Mouse (Mus musculus) limb, embryonic 15.5 days (tissue): Measurements from ENCODE around the gene Zscan25. TPM values are rescaled to one million over a fixed set of nuclear protein-coding genes. Genes with fewer than 3 reads are reported as not detected.
"Not testable (repeated sequence)": the region's sequence is repeated elsewhere in the genome, so short reads cannot be mapped to it uniquely, and the experiment has no call there.

Experiments
- ATAC-seq: fragments of 200-750 bp; cut with Nextera tagmentation; 2 replicates; pipeline ENCODE4 v1.8.0; 2017; ENCODE audit warnings: low read depth, moderate TSS enrichment; ENCODE audit not compliant: insufficient number of reproducible peaks, low FRiP score, low TSS enrichment
- H3K27ac ChIP-seq: fragments of 300-500 bp; sonication (generic); 2 replicates; pipeline ENCODE4 v1.5.1; 2015; ENCODE audit warnings: moderate library complexity, mild to moderate bottlenecking, inconsistent platforms
- H3K27me3 ChIP-seq: fragments of 300-500 bp; sonication (generic); 2 replicates; pipeline ENCODE4 v1.6.1; 2015; ENCODE audit warnings: inconsistent platforms
- H3K36me3 ChIP-seq: fragments of 300-500 bp; sonication (generic); 2 replicates; pipeline ENCODE4 v1.6.1; 2015; ENCODE audit warnings: inconsistent platforms
- H3K4me1 ChIP-seq: fragments of 300-500 bp; sonication (generic); 2 replicates; pipeline ENCODE4 v1.6.1; 2015; ENCODE audit warnings: inconsistent platforms
- H3K4me2 ChIP-seq: fragments of 300-500 bp; sonication (generic); 2 replicates; pipeline ENCODE4 v1.6.1; 2015; ENCODE audit warnings: mild to moderate bottlenecking, inconsistent platforms
- H3K4me3 ChIP-seq: fragments of 300-500 bp; sonication (generic); 2 replicates; pipeline ENCODE4 v1.5.1; 2015; ENCODE audit warnings: mild to moderate bottlenecking, inconsistent platforms
- H3K9ac ChIP-seq: fragments of 300-500 bp; sonication (generic); 2 replicates; pipeline ENCODE4 v1.6.1; 2015; ENCODE audit warnings: inconsistent platforms
- H3K9me3 ChIP-seq: fragments of 300-500 bp; sonication (generic); 2 replicates; pipeline ENCODE4 v1.6.1; 2016; ENCODE audit warnings: inconsistent platforms
- WGBS: fragments of 180-500 bp; shearing (Covaris S2); methylation state at CpG from one replicate; pipeline ENCODE4 v1.1.7; 2015; 5-methylcytosine and 5-hydroxymethylcytosine counted together
- polyA plus RNA-seq: library from polyadenylated mRNA; unstranded; fragments of >200 nt; fragmentation: Nextera tagmentation; extraction: Ambion mirVana; gene quantifications from 2 replicates; pipeline ENCODE4 v1.2.1, GENCODE M21; 2015

Gene Zscan25
- polyA plus RNA-seq, 1 experiment from 2014 or later: 0.92 TPM

DNA sequence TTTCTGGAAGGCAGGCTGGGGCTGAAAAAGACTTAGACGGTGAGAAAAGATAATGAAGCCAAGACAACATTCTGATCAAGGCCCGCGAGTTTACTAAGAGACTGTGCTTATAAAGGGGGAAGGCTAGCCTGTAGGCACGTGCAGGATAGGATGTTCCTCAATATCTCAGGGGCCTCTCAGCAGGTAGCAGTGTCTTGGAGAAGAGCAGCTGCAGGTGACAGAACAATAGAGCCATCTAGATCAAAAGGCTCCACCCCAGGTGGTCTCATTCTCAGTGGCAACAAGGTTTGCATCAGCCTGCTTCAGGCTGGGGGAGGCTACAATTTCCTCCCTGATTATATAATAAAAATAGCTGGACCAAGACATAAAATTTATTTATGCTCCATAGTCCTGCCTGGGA lies 21.5 kb downstream of the Zscan25 start:
- not testable (repeated sequence) for H3K9ac ChIP-seq, H3K27ac ChIP-seq, H3K4me3 ChIP-seq, H3K27me3 ChIP-seq, ATAC-seq, H3K4me2 ChIP-seq, H3K36me3 ChIP-seq, H3K9me3 ChIP-seq, H3K4me1 ChIP-seq
- WGBS: 63% methylated on average over 4 of the region's 4 CpGs

DNA sequence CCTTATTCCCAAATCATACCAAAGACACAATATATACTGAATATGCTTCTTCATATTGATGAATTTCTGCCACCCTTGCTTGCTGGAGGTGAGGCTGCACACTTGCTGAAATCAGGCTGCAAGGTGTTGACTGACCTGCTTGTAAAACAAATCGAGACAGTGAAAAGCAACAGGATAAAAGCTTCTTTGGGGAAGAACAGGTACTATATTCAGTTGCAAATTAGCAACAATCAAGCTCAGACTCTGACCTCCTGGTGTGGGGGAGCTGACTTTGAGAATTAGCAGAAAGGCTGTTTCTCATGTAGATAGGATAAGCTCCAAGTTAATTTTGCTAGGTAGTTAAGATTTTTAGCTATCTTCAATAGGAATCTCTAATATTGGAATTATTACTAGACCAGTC lies 22.1 kb downstream of the Zscan25 start:
- WGBS: 63% methylated on average over 1 of the region's 1 CpGs
- no peaks in the 10 kb centered on the region for H3K27me3 ChIP-seq
- H3K4me2 ChIP-seq: no peak overlapping the region
- H3K9ac ChIP-seq: no peak overlapping the region
- H3K36me3 ChIP-seq: no peaks in the 10 kb centered on the region
- no peak overlapping the region for H3K4me3 ChIP-seq
- no peaks in the 10 kb centered on the region for H3K4me1 ChIP-seq
- no peak for ATAC-seq
- no peaks in the 10 kb centered on the region for H3K9me3 ChIP-seq
- H3K27ac ChIP-seq: no peak overlapping the region

GRCm38 (mm10) chr5:145306953-145307352 lies 26.7 kb downstream of the Zscan25 start:
- WGBS: 91% methylated on average over 4 of the region's 4 CpGs
- not testable (repeated sequence) for H3K27ac ChIP-seq, H3K9ac ChIP-seq, H3K36me3 ChIP-seq, H3K4me1 ChIP-seq, H3K4me3 ChIP-seq, H3K4me2 ChIP-seq, H3K9me3 ChIP-seq, ATAC-seq, H3K27me3 ChIP-seq

- whole genome bisulfite sequencing: 88% methylated on average over 3 of the region's 3 CpGs
- not testable (repeated sequence) for H3K9ac ChIP-seq, H3K27me3 ChIP-seq, ATAC-seq, H3K27ac ChIP-seq, H3K4me3 ChIP-seq, H3K4me1 ChIP-seq, H3K36me3 ChIP-seq, H3K4me2 ChIP-seq, H3K9me3 ChIP-seq
These were observed 27.5 kb downstream of the Zscan25 start for GRCm38 (mm10) chr5:145307811-145308210.

- no peaks in the 10 kb centered on the region for H3K27me3 ChIP-seq
- H3K4me1 ChIP-seq: no peaks in the 10 kb centered on the region
- no peak for ATAC-seq
- H3K36me3 ChIP-seq: no peaks in the 10 kb centered on the region
- H3K4me2 ChIP-seq: no peak overlapping the region
- H3K9me3 ChIP-seq: no peaks in the 10 kb centered on the region
- H3K9ac ChIP-seq: no peak overlapping the region
- H3K4me3 ChIP-seq: no peak overlapping the region
- H3K27ac ChIP-seq: no peak overlapping the region
These were observed 33.5 kb downstream of the Zscan25 start for GRCm38 (mm10) chr5:145313845-145314244.

DNA sequence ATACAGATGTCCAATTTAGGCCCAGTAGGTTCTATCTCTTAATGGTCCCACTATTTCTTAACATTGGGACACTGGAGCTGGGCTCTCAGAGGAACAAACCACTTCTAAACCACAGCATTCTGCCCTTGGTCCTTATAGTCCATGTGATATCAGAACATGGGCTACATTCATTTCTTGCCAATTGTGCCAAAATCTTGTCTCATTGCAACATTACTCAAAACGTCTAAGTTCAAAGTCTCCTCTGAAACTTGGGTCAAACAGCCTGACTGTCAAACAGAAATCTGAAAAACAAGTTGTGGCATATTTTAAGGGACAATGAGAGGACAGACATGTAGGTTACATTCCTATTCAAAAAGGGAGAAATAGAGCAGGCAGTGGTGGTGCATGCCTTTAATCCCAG lies 36.8 kb downstream of the Zscan25 start:
- no peak for ATAC-seq
- 88% methylated on average over 1 of the region's 1 CpGs for WGBS
- Histone ChIP-seq H3K36me3 (no peaks in the 10 kb centered on the region), H3K9me3 (no peaks in the 10 kb centered on the region), H3K4me3 (no peak overlapping the region), H3K27me3 (no peaks in the 10 kb centered on the region), H3K27ac (no peak overlapping the region), H3K4me1 (no peaks in the 10 kb centered on the region), H3K4me2 (no peak overlapping the region), H3K9ac (no peak overlapping the region)

- not testable (repeated sequence) for H3K4me1 ChIP-seq, ATAC-seq, H3K4me3 ChIP-seq, H3K9me3 ChIP-seq, H3K27me3 ChIP-seq, H3K9ac ChIP-seq, H3K36me3 ChIP-seq, H3K27ac ChIP-seq, H3K4me2 ChIP-seq
These were observed 58.5 kb downstream of the Zscan25 start for GRCm38 (mm10) chr5:145338756-145339155.

Other genes with a start within 250 kb of the Zscan25 start
- gene Gm4871, start 247.7 kb upstream of the Zscan25 start, polyA plus RNA-seq: not detected in 2 replicates
- not detected in 2 replicates for gene 1700018F24Rik, start 237.5 kb upstream of the Zscan25 start, polyA plus RNA-seq
- 143 and 147 TPM in 2 replicates for gene Arpc1a, start 196.7 kb upstream of the Zscan25 start, polyA plus RNA-seq
- not detected in 2 replicates for gene Kpna7, start 196.5 kb upstream of the Zscan25 start, polyA plus RNA-seq
- gene Arpc1b, start 166.3 kb upstream of the Zscan25 start, polyA plus RNA-seq: 389 and 480 TPM in 2 replicates
- 89.2 and 95.1 TPM in 2 replicates for gene Pdap1, start 140.3 kb upstream of the Zscan25 start, polyA plus RNA-seq
- 168 and 184 TPM in 2 replicates for gene Bud31, start 140.1 kb upstream of the Zscan25 start, polyA plus RNA-seq
- gene Ptcd1, start 113.4 kb upstream of the Zscan25 start, polyA plus RNA-seq: 17.2 TPM in 2 replicates
- 40.7 and 40.8 TPM in 2 replicates for gene Cpsf4, start 113.3 kb upstream of the Zscan25 start, polyA plus RNA-seq
- gene Atp5j2, start 88.4 kb upstream of the Zscan25 start, polyA plus RNA-seq: 590 and 623 TPM in 2 replicates
- 11.1 and 11.7 TPM in 2 replicates for gene Zkscan14, start 78.6 kb upstream of the Zscan25 start, polyA plus RNA-seq
- gene Zkscan5, start 75.9 kb upstream of the Zscan25 start, polyA plus RNA-seq: 13.3 and 13.6 TPM in 2 replicates
- 32.3 and 33.2 TPM in 2 replicates for gene Zfp655, start 48.8 kb upstream of the Zscan25 start, polyA plus RNA-seq
- not detected in 2 replicates for gene Cyp3a57, start 64.8 kb downstream of the Zscan25 start, polyA plus RNA-seq
- not detected in 2 replicates for gene Cyp3a16, start 189.2 kb downstream of the Zscan25 start, polyA plus RNA-seq